Mouse (Mus musculus) left cerebral cortex, postnatal 36 days (tissue): ENCODE results near the gene Carmil2. TPM values are rescaled to one million over a fixed set of nuclear protein-coding genes. Genes with fewer than 3 reads are reported as not detected.

ENCODE experiments used
- DNase-seq, 2 experiments: peaks; one replicate each; pipeline ENCODE4 v3.0.0; 2021 to 2022; ENCODE audit warnings: low spot score in 2 of 2, mixed read lengths in 1 of 2
- intact Hi-C: fragments of 180-260 bp; cut with DNase I; formaldehyde crosslinking; loops from one replicate; pipeline ENCODE4 v1.15.1; 2025
- total RNA-seq, 2 experiments: library from RNA; stranded (reverse); gene quantifications; 2 replicates each; pipeline ENCODE4 v1.2.3; 2021

Carmil2 gene
- total RNA-seq, 2 experiments from 2014 or later: 56.3 to 66.3 TPM

DNA sequence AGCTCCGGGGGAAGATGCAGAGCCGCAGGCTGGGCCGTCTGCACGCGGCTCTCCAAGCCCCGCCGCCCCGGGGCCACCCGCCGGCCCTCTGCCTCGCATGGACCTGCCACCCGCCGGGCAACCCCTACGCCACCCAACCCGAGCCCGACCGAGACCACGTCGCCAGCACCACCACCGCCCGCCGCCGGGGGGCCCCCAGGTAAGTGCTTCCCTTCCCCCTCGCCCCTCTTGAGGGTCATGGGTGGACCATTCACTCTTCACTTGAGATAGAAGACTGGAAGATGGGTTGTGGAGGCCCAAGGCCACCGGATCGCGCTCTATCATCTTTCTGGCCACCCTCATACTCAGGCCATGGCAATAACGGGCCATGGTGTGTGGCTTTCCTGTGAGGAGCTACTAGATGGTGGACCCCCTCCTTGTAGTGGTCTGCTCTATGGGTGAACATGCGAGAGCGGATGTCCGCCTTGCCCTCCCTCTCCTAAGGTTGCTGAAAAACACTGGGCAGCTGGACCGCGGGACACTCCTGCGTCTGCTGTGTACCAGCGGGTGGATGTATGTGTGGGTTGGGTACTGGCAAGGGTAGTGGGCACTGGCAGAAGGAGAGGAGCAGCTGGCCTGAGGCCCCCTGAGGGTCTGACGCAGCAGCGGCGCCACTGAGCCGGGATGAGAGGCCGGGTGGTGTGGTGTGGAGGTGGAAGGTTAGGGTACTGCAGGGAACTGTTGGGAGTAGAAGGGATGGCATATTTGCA, 8.2 kb downstream of the Carmil2 start:
- intact Hi-C loops: loop anchor here (5.0 kb wide), 1 partner anchor 57 kb away; the partner anchor contains the start of genes Agrp and Ctcf
- peak; percentile 56 to 62 for DNase-seq

DNA sequence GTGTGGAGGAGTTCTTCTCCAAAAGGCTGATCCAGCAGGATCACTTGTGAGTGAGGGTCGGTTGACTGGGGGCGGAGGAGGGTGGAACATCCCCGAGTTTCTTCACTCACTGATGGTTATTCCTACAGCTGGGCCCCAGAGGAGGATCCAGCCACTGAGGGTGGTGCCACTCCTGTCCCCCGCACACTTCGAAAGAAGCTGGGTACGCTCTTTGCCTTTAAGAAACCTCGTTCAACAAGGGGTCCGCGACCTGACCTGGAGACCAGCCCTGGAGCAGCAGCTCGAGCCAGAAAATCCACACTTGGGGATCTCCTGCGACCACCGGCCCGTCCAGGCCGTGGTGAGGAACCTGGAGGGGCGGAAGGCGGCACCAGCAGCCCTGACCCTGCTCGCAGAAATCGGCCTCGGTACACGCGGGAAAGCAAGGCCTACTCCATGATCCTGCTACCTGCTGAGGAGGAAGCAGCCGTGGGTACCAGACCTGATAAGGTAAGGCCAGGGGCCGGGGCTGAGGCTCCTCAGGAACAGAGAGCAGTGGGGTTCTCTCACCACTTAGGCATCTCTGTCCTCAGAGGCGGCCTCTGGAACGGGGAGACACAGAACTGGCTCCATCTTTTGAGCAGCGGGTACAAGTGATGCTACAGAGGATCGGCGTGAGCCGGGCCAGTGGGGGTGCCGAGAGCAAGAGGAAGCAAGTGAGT, 9.2 kb downstream of the Carmil2 start:
- intact Hi-C loops: no loop called here
- DNase-seq: no peak

- DNase-seq: no peak
- intact Hi-C loops: no loop called here
Observed at GRCm38 (mm10) chr8:105697196-105697780, 11.2 kb downstream of the Carmil2 start.

DNA sequence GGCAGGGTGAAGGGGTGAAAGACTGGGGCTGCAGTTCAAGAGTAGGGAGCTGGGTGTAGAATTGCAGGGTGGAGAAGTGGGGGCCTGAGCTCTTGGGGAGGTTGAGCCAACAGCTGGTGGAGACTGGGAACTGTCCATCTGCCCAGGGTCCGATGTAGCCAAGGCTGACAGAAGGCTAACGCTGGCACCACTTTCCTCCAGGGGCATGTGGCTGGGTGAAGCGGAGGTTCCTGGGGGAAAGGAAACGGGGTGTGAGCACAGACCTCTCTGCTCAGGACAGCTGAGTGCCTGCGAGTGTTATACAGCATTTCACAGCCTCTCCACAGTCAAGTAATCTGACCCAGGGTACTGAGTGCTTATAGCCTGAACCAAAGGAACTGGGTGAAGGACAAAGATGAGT, 12.7 kb downstream of the Carmil2 start:
- intact Hi-C loops: no loop called here
- DNase-seq: no peak

DNA sequence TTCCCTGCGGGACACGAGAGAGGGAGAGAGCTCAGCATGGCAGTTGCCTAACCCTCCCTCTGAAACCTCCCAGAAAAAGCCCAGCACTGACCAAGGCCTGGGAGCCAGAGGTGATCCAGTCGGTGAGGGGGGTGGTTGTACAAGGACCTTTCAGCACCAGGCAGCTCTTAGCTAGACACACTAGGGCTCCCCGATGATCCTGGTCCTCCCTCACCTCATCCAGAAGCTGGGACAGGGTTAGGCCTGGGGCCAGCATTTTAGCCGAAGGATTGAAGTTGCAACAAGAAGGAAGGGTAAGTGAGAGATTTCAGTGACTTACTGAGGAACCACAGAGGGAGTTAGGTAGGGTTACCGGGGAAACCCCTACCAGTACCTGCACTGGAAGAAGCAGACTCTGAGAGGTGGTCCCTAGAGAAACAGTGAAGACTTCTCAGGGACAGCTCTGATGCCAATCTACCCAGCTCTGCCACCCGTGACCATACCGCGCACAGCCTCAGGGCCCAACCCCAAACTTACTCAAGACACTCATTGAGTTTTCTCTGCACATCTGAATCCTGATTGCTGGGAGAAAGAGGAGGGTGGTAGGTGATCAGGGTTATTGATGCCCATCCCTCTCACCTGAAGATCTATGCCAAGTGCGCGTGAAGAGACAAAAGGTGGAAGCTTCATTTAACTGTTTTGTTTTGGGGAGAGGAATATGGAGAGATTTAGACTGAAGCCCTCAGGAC, 13.6 kb downstream of the Carmil2 start:
- DNase-seq: no peak
- intact Hi-C loops: loop anchor here (5.0 kb wide), 1 partner anchor 77 kb away; no protein-coding TSS in a partner anchor

DNA sequence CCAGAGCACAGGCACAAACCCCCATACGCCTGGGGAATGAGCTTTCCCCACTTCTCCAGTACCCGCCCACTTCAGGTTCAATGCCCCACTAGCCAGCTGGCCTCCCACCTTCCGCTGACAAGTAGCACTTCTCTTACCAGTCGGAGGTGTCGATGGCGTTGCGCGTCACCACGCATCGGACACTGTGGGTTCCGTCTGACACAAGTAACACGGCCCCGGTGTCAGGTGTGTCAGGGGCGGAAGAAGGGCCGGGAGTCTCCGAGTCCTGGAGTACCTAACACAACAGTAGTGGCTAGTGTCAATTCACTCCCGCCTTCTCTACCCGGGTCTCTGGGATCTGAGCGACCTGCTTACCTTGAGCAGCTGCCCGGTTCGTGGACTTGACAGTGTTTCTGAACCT, 14.5 kb downstream of the Carmil2 start:
- intact Hi-C loops: loop anchor here (5.0 kb wide), 1 partner anchor 78 kb away; no protein-coding TSS in a partner anchor
- peak in 1 of 2 experiments; percentile 75 for DNase-seq

- intact Hi-C loops: loop anchor here (5.0 kb wide), 1 partner anchor 79 kb away; no protein-coding TSS in a partner anchor
- DNase-seq: peak; percentile 93 to 94
Observed at GRCm38 (mm10) chr8:105700966-105701824, 15.1 kb downstream of the Carmil2 start, which contains the start of the genes Acd and Pard6a. TSS of gene Acd (minus strand) at chr8:105701102. TSS of gene Pard6a (plus strand) at chr8:105701148.

- intact Hi-C loops: loop anchor here (5.0 kb wide), 1 partner anchor 80 kb away; no protein-coding TSS in a partner anchor
- peak in 1 of 2 experiments; percentile 40 for DNase-seq
Observed at GRCm38 (mm10) chr8:105702001-105702401, 15.9 kb downstream of the Carmil2 start.

- DNase-seq: no peak
- intact Hi-C loops: loop anchor here (5.0 kb wide), 1 partner anchor 81 kb away; no protein-coding TSS in a partner anchor
Observed at GRCm38 (mm10) chr8:105702731-105703415, 16.8 kb downstream of the Carmil2 start.

- no peak for DNase-seq
- intact Hi-C loops: loop anchor here (5.0 kb wide), 1 partner anchor 82 kb away; no protein-coding TSS in a partner anchor
Observed at GRCm38 (mm10) chr8:105704146-105704812, 18.2 kb downstream of the Carmil2 start.

DNA sequence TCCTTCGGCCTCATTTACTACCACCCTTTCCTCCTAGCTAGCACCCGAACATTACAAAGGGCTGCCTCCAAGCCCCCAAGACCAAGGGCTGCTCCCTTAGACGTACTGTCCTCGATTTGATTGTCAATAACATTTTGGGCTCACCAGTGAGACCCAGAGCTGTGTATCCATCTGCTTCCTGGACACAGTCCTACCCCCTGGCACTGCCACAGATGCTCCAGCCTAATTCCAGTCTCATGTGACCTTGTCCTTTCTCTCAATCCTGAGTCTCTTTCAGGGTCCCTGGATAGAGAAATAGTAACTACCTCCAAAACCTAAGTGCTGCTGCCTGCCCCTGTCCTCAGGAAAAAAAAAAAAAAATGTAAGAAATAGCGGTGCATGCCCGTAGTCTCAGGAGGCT, 18.9 kb downstream of the Carmil2 start:
- no peak for DNase-seq
- intact Hi-C loops: loop anchor here (5.0 kb wide), 1 partner anchor 83 kb away; no protein-coding TSS in a partner anchor

DNA sequence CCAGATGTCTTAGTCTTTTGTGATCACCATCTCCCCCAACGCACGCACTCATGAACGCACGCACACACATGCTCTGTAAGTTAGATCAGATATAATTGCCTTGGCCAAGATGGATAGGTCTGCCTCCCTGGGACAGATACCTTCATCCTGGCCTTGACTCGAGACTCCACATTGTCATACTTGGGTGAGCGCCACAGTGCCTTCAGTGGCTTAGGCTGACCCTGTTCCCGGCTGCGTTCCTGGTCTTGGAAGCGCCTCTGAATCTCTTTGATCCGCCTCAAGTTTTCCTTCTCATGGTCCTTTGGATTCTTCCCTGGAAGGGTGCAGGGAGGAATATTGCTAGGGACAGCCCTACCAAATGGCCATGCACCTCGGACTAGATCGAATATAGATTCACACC, 20.4 kb downstream of the Carmil2 start:
- intact Hi-C loops: no loop called here
- DNase-seq: no peak

- intact Hi-C loops: no loop called here
- peak; percentile 73 to 83 for DNase-seq
Observed at GRCm38 (mm10) chr8:105707498-105708403, 21.7 kb downstream of the Carmil2 start, which contains the start of the genes 4933405L10Rik and Enkd1. TSS of gene 4933405L10Rik (plus strand) at chr8:105707655. TSS of gene Enkd1 (minus strand) at chr8:105708210.

- no peak for DNase-seq
- intact Hi-C loops: no loop called here
Observed at GRCm38 (mm10) chr8:105708675-105709074, 22.6 kb downstream of the Carmil2 start.

DNA sequence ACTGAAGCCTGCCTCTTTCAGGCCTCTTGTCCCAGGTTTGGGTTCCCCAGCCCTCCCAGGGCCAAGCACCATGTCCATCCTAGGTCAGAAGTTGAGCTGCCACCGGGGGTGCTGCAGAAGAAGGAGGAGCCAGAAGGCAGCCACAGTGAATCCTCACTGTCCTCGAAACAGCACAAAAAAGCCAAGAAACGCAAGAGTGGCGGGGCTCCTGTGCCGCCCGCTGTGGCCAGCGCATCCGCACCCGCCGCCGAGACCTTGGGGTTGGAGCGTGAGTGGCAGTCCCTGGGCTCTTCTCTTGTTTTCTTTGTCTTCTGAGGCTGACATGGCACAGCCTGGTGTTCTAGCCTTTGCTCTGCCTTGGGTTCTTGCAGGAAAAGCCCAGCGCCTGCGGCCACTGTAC, 23.2 kb downstream of the Carmil2 start:
- no peak for DNase-seq
- intact Hi-C loops: no loop called here

DNA sequence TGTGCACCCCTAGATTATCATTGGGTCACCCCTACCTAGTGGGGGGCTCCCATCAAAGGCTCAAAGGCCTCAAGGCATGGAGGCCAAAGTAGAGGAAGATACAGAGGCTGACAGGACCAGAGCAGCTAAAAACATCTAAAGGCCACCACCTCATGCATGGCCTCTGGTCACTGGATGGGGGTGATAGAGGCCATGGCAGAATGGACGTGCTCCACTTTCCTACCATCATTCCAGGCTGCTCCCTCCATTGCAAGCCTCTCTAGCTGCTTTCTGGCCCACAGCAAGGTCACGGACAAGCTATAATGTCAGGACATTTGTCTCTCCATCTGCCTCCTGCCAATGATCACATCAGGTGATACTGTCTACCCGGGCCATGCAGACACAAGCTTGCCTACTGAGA, 26.2 kb downstream of the Carmil2 start:
- intact Hi-C loops: loop anchor here (5.0 to 10.0 kb wide), 3 partner anchors 113 to 310 kb away; partner anchors contain the start of genes Cenpt, Ranbp10, Thap11 and Tsnaxip1
- DNase-seq: no peak
